Mouse (Mus musculus): ENCODE data around the gene Tspan8.

GRCm38 (mm10) chr10:115892973-115893372 lies 76.3 kb downstream of the Tspan8 start:
- TF ChIP-seq POLR2A (IDR thresholded peaks at IDR 0.05; ENCODE audit: insufficient read length, low read depth), result no peak
- TF ChIP-seq MYOD1 (IDR thresholded peaks at IDR 0.05; ENCODE audit: control insufficient read depth in 1 of 3, insufficient read length in 2 of 3, low read depth in 2 of 3), result no peak
- no peak for TF ChIP-seq POLR2AphosphoS2 (IDR thresholded peaks at IDR 0.05; ENCODE audit: insufficient read length, low read depth)
- TF ChIP-seq MAX (IDR thresholded peaks at IDR 0.05; ENCODE audit: low read depth), result no peak
- no peak for TF ChIP-seq TCF12 (IDR thresholded peaks at IDR 0.05; ENCODE audit: insufficient read depth, poor library complexity, severe bottlenecking)
- no peak for TF ChIP-seq MYOG (IDR thresholded peaks at IDR 0.05; ENCODE audit: control insufficient read depth in 1 of 3, insufficient read depth in 1 of 3, insufficient read length in 2 of 3, low read depth in 2 of 3)
- no peak for TF ChIP-seq E2F4 (IDR thresholded peaks at IDR 0.05; ENCODE audit: insufficient read depth)
- no peak for TF ChIP-seq SRF (IDR thresholded peaks at IDR 0.05; ENCODE audit: control insufficient read depth, insufficient read length, low read depth)
- TF ChIP-seq USF1 (IDR thresholded peaks at IDR 0.05; ENCODE audit: low read depth), result no peak

Data from myocyte (in vitro differentiated cells).